Mouse (Mus musculus) heart, postnatal 0 days (tissue): ENCODE data around the gene Gm17268. TPM values are rescaled to one million over a fixed set of nuclear protein-coding genes. Genes with fewer than 3 reads are reported as not detected.

Source experiments
- ATAC-seq: fragments of 200-750 bp; cut with Nextera tagmentation; 2 replicates; pipeline ENCODE4 v1.8.0; 2017; ENCODE audit warnings: low read depth, moderate number of reproducible peaks, moderate library complexity; ENCODE audit not compliant: insufficient read depth
- DNase-seq: peaks from one replicate; pipeline ENCODE4 v3.0.0-alpha.2; 2016; ENCODE audit warnings: low spot score
- H3K27ac ChIP-seq: fragments of 300-500 bp; sonication (generic); 2 replicates; pipeline ENCODE4 v1.5.1; 2014; ENCODE audit warnings: low read depth, mild to moderate bottlenecking
- H3K27me3 ChIP-seq: fragments of 300-500 bp; sonication (generic); 2 replicates; pipeline ENCODE4 v1.6.1; 2014; ENCODE audit warnings: low read length, mixed read lengths; ENCODE audit not compliant: control insufficient read depth, insufficient read depth
- H3K36me3 ChIP-seq: fragments of 300-500 bp; sonication (generic); replicated peaks from 2 replicates; pipeline ENCODE4 v1.6.1; 2014; ENCODE audit warnings: low read length, mixed read lengths; ENCODE audit not compliant: control insufficient read depth, insufficient read depth
- H3K4me1 ChIP-seq: fragments of 300-500 bp; sonication (generic); 2 replicates; pipeline ENCODE4 v1.6.1; 2014; ENCODE audit warnings: antibody characterized with exemption; ENCODE audit not compliant: control insufficient read depth, insufficient read depth
- H3K4me2 ChIP-seq: fragments of 300-500 bp; sonication (generic); 2 replicates; pipeline ENCODE4 v1.6.1; 2014; ENCODE audit warnings: low read depth, mild to moderate bottlenecking, low read length, moderate library complexity
- H3K4me3 ChIP-seq: fragments of 300-500 bp; sonication (generic); 2 replicates; pipeline ENCODE4 v1.5.1; 2014; ENCODE audit warnings: low read depth, low read length
- H3K9ac ChIP-seq: fragments of 300-500 bp; sonication (generic); replicated peaks from 2 replicates; pipeline ENCODE4 v1.6.1; 2014; ENCODE audit warnings: low read depth, low read length, mixed read lengths
- H3K9me3 ChIP-seq: fragments of 300-500 bp; sonication (generic); replicated peaks from 2 replicates; pipeline ENCODE4 v1.6.1; 2016; ENCODE audit warnings: low read length; ENCODE audit not compliant: control insufficient read depth
- CTCF ChIP-seq: IDR thresholded peaks from 2 replicates; pipeline ENCODE4 v1.5.1; 2016; ENCODE audit warnings: antibody characterized with exemption, control low read depth, low read depth
- EP300 ChIP-seq: IDR thresholded peaks from 2 replicates; pipeline ENCODE4 v1.6.1; 2016; ENCODE audit warnings: antibody characterized with exemption, low read depth
- WGBS: fragments of 180-500 bp; shearing (Covaris S2); extraction: QIAGEN DNeasy Blood & Tissue Kit; methylation state at CpG from one replicate; pipeline ENCODE4 v1.1.7; 2014; 5-methylcytosine and 5-hydroxymethylcytosine counted together
- polyA plus RNA-seq: library from polyadenylated mRNA; unstranded; fragments of >200 nt; fragmentation: Nextera tagmentation; extraction: Ambion mirVana; gene quantifications from 2 replicates; pipeline ENCODE4 v1.2.1, GENCODE M21; 2015
- total RNA-seq: library from RNA; depleted of rRNA; stranded (reverse); fragments of >200 nt; gene quantifications from 2 replicates; pipeline ENCODE4 v1.2.3, GENCODE M21; 2014; ENCODE audit warnings: low replicate concordance

Gene Gm17268
- total and polyA plus RNA-seq, 2 experiments from 2014 or later = not detected

- ATAC-seq = no peak
- Histone ChIP-seq H3K4me3 (no peak within 1 kb of the TSS), H3K27ac (no peak within 1 kb of the TSS), H3K27me3 (no peaks in the 10 kb centered on the region), H3K36me3 (no peaks in the 10 kb centered on the region), H3K9me3 (no peaks in the 10 kb centered on the region), H3K4me2 (no peak within 1 kb of the TSS), H3K4me1 (no peaks in the 10 kb centered on the region), H3K9ac (no peak within 1 kb of the TSS)
- no peak for DNase-seq
- 58% methylated on average over 6 of the region's 6 CpGs for WGBS
- no peak for TF ChIP-seq CTCF
- no peak for TF ChIP-seq EP300
These were observed 19.3 kb upstream of the Gm17268 start, which contains the start of gene Ccl11 for GRCm38 (mm10) chr11:82057646-82058045. Gene Ccl11, plus strand, starts transcription at chr11:82057823.

- DNase-seq (no peak), ATAC-seq (no peak)
- Histone ChIP-seq H3K4me3 (no peak overlapping the region), H3K27ac (no peak overlapping the region), H3K36me3 (no peaks in the 10 kb centered on the region), H3K27me3 (no peaks in the 10 kb centered on the region), H3K9ac (no peak overlapping the region), H3K4me2 (no peak overlapping the region), H3K9me3 (no peaks in the 10 kb centered on the region), H3K4me1 (no peaks in the 10 kb centered on the region)
- WGBS = 68% methylated on average over 7 of the region's 7 CpGs
- TF ChIP-seq CTCF (no peak), EP300 (no peak)
These were observed 15.5 kb upstream of the Gm17268 start for GRCm38 (mm10) chr11:82053849-82054248.

GRCm38 (mm10) chr11:82047746-82048415 is 9.5 kb upstream of the Gm17268 start:
- ATAC-seq (no peak), DNase-seq (no peak)
- no peak overlapping the region for H3K27ac ChIP-seq
- no peak overlapping the region for H3K4me2 ChIP-seq
- no peak overlapping the region for H3K9ac ChIP-seq
- TF ChIP-seq EP300 (no peak), CTCF (peak; percentile 54)
- no peaks in the 10 kb centered on the region for H3K4me1 ChIP-seq
- no peak overlapping the region for H3K4me3 ChIP-seq
- no peaks in the 10 kb centered on the region for H3K36me3 ChIP-seq
- WGBS = 40% methylated on average over 6 of the region's 6 CpGs
- H3K27me3 ChIP-seq = no peaks in the 10 kb centered on the region
- no peaks in the 10 kb centered on the region for H3K9me3 ChIP-seq

GRCm38 (mm10) chr11:82045471-82045870 is 7.1 kb upstream of the Gm17268 start, which contains the start of gene Ccl7:
Gene Ccl7, plus strand, starts transcription at chr11:82045712.
- ATAC-seq (no peak), DNase-seq (peak; percentile 41)
- H3K27ac ChIP-seq = no peak within 1 kb of the TSS
- H3K4me2 ChIP-seq = no peak within 1 kb of the TSS
- no peaks in the 10 kb centered on the region for H3K36me3 ChIP-seq
- no peaks in the 10 kb centered on the region for H3K27me3 ChIP-seq
- TF ChIP-seq CTCF (no peak), EP300 (no peak)
- WGBS = 51% methylated on average over 3 of the region's 3 CpGs
- H3K9me3 ChIP-seq = no peaks in the 10 kb centered on the region
- no peaks in the 10 kb centered on the region for H3K4me1 ChIP-seq
- H3K9ac ChIP-seq = no peak within 1 kb of the TSS
- H3K4me3 ChIP-seq = no peak within 1 kb of the TSS

DNA sequence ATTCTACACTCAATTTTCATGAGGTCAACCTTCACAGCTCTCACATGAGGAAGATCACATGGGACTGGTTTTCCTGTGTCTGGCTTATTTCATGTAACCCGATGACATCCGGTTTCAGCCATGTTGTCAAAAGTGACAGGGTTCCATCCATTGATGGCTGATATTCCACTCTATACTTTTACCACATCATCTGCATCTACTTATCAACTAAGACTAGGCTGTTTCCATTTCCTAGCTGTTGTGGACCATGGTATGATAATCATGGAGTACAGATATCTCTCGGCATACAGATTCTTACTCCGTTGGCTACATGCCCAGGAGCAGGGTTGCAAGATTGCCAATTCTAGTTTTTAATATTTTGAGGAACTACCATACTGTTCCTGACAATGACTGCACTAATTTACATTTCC is 3.3 kb upstream of the Gm17268 start:
- DNase-seq (no peak), ATAC-seq (no peak)
- H3K27me3 ChIP-seq = no peaks in the 10 kb centered on the region
- no peak overlapping the region for H3K4me3 ChIP-seq
- no peak overlapping the region for H3K4me2 ChIP-seq
- H3K9ac ChIP-seq = no peak overlapping the region
- no peak overlapping the region for H3K27ac ChIP-seq
- H3K4me1 ChIP-seq = no peaks in the 10 kb centered on the region
- TF ChIP-seq EP300 = no peak
- H3K36me3 ChIP-seq = no peaks in the 10 kb centered on the region
- no peaks in the 10 kb centered on the region for H3K9me3 ChIP-seq
- WGBS = 52% methylated on average over 4 of the region's 4 CpGs

DNA sequence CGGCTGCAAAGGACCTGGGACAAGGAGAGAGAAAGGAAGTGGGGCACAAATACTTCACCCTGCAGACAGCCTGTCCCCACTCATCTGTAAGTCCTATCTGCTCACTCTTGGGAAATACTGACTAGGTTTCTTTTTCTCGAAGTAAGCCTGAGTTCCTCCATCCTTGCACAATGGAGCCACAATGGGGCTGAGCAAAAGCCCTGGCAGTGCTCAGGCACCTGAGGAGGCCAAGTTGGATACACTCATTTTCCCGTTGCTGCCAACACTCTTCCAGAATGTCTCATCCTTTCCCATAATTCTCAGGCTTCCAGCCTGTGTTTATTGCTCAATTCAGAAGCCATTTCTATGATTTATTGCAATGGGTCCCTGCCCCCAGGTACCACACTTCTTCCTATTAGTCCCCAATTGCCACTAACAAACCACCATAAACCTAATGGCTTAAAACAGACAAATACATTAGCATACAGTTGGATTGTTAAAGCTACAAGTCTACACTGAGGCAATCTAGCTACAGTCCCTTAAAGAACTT is 834 bp upstream of the Gm17268 start:
- H3K9me3 ChIP-seq = no peaks in the 10 kb centered on the region
- no peaks in the 10 kb centered on the region for H3K27me3 ChIP-seq
- no peak for ATAC-seq
- TF ChIP-seq CTCF = no peak
- no peak for TF ChIP-seq EP300
- WGBS = 45% methylated on average over 3 of the region's 3 CpGs
- H3K4me3 ChIP-seq = no peak overlapping the region
- no peaks in the 10 kb centered on the region for H3K36me3 ChIP-seq
- no peaks in the 10 kb centered on the region for H3K4me1 ChIP-seq
- H3K9ac ChIP-seq = no peak overlapping the region
- no peak overlapping the region for H3K4me2 ChIP-seq
- H3K27ac ChIP-seq = no peak overlapping the region
- no peak for DNase-seq
